Mouse (Mus musculus): ENCODE data around the gene Cacna1s.

Gene Cacna1s

DNA sequence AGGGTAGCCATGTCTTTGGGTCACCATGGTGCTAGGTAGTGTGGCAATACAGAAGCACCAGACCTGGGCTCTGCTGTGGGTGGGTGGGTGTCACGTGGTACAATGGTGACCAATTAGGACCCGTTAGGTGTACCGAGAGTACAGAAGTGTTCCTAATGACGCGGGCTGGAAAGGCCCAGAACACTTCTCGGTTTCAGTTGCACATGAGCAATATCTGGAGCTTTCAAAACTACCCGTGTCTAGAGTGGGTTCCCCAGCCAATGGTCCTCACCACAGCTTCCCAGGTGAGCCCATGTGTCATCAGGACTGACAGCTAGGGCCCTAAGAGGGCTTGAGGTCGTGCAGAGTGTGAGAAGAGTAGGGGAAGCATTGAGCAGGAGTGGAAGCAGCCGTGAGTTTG, 64.5 kb downstream of the Cacna1s start:
- in situ Hi-C loops (cut with MboI, MseI): loop anchor here (5.0 kb wide), 1 partner anchor 55 kb away; no protein-coding TSS in a partner anchor

DNA sequence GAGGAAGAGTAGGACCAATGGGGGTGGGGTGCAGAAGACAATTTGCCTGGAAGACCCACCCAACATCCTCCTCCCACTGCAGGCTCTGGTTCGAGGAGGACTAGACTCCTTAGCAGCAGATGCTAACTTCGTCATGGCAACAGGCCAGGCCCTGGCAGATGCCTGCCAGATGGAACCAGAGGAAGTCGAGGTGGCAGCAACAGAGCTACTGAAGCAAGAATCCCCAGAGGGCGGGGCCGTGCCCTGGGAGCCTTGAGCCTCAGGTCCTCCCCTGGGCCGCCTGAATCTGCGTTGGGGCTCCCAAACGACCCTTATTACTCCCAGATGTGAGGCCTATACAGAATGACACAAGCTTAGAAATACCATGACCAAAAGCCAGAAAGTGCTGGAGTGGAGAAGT, 66.3 kb downstream of the Cacna1s start:
- in situ Hi-C loops (cut with MboI, MseI): loop anchor here (5.0 kb wide), 1 partner anchor 53 kb away; no protein-coding TSS in a partner anchor

GRCm38 (mm10) chr1:136119571-136120262, 67.2 kb downstream of the Cacna1s start:
- in situ Hi-C loops (cut with MboI, MseI): loop anchor here (5.0 kb wide), 1 partner anchor 53 kb away; no protein-coding TSS in a partner anchor

DNA sequence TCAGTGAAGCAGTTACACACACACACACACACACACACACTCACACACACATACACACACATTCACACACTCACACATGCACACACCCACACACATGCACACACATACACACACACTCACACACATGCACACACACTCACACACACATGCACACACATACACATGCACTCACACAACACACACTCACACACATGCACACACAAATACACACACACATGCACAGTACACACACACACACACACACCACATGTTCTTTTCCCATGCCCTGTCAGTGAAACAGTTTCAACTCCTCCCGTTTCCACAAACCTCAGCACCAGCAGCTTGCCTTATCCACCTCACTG, 67.7 kb downstream of the Cacna1s start:
- in situ Hi-C loops (cut with MboI, MseI): no loop called here

GRCm38 (mm10) chr1:136120785-136121184, 68.2 kb downstream of the Cacna1s start:
- in situ Hi-C loops (cut with MboI, MseI): no loop called here

DNA sequence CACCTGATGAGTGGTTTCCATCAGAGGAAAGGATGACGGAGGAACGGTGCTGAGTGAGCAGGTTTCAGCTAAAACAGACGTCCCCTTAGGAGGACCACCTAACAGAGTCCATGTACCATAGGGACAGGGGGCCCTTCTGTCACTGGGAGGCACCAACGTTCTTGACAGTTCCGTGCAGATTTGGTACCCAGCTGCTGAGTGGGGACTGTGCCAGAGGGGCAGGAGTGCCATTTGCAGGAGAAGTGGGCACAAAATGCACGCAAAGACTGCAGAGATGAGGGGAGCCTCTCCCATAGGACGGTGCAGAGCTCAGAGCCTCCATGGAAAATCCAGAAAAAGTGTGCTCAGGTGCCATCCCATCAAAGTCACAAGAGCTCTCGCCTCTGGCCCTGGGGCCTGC, 69.5 kb downstream of the Cacna1s start:
- in situ Hi-C loops (cut with MboI, MseI): no loop called here

- in situ Hi-C loops (cut with MboI, MseI): loop anchor here (25.0 kb wide), 2 partner anchors 561 to 2011 kb away; no protein-coding TSS in a partner anchor
Observed at GRCm38 (mm10) chr1:136126159-136126765, 73.7 kb downstream of the Cacna1s start.

DNA sequence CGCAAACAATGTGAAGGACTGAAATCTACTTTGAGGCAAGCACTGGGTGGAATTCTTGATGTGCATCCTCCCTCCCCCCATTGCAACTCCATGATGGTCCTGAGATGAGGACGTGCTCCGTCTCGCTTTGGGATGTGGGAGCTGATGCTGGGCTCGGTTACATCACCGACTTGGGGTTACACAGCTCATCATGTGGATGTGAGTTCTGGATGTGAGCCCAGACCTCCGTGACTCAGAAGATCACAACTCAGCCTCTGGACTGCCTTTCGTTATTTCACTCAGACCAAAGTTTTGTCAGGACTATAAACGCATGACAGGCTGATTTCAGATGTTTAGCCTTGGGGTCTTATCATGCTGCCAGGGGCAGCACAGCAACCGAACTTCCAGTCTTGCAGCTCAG, 74.3 kb downstream of the Cacna1s start:
- in situ Hi-C loops (cut with MboI, MseI): loop anchor here (25.0 kb wide), 2 partner anchors 560 to 2010 kb away; no protein-coding TSS in a partner anchor

- in situ Hi-C loops (cut with MboI, MseI): loop anchor here (25.0 kb wide), 2 partner anchors 559 to 2009 kb away; no protein-coding TSS in a partner anchor
Observed at GRCm38 (mm10) chr1:136127856-136128255, 75.3 kb downstream of the Cacna1s start.

DNA sequence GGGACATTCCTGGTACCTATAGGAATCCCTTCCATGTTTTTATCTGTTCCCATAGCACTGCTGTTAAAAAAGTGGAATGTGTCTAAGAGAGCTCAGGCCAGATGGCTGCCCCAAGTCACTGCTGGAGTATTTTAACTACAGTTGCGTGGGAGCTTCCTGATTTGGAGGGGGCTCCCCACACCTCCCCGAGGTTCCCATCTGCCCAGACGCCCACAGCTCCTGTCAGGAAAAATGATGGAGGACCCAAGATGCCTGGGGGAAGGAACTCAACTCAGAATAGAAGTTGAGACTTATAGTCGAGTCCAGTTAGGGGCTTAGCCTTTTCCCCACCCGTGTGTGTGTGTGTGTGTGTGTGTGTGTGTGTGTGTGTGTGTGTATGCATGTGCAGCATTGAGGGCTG, 75.9 kb downstream of the Cacna1s start:
- in situ Hi-C loops (cut with MboI, MseI): loop anchor here (25.0 kb wide), 2 partner anchors 559 to 2009 kb away; no protein-coding TSS in a partner anchor

DNA sequence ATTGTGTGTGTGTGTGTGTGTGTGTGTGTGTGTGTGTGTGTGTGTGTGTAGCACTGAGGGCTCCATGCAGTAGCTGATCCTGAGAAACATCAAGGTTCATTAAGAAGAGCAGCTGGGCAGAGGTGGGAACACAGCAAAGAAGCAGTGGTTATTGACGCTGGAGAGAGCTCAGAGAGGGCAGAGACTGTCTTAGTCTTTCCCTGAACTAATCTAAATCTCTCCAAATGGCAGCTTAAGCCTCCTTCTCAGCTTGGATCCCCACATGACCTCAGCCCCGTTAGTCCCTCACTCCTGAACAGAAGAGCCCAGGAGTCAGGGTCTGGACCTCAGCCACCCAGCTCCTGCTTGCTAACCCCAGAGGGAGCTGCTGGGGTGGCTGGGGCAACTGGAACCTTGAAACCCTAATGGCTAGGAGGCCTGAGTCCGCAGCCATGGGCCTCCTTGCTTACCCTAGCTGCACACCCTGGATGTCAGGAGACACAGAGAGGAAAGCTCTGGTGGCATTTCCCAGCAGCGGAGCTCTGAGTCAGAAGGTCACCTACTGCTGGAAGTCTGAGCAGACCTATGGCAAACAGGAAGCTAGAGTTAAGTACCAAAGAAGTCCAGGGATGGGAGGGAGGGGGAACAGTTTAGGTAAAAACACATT, 76.5 kb downstream of the Cacna1s start:
- in situ Hi-C loops (cut with MboI, MseI): loop anchor here (25.0 kb wide), 2 partner anchors 558 to 2008 kb away; no protein-coding TSS in a partner anchor

GRCm38 (mm10) chr1:136130107-136130506, 77.6 kb downstream of the Cacna1s start:
- in situ Hi-C loops (cut with MboI, MseI): loop anchor here (25.0 kb wide), 2 partner anchors 557 to 2007 kb away; no protein-coding TSS in a partner anchor

DNA sequence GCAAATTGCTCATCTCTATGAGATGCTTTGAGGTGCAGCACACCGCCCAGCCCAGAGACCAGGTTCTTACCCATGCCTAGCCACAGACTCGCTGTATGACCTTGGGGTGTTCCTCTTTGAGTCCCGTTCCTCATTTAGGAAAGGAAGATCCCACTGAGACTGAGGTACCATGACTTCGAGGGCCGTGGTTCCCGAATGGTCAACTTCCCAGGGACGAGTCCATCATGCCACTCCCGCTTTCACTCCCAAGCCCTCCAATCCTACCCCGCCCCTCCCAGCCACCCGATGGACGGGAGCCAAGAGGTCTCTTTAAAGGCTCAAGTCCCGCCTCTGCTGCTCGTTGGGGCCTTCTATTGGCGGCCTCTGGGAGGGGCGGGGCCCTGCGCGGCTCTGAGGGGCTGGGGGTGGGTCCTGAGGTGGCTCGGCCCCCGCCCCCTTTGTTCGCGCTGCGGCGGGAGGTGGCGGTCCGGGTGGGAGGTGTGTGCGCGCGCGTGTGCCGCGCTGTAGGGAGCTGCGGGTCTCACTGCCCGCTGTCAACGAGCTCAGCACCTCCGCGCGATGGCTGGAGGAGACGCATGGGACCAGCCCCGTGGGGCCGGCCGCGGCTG, 78.5 kb downstream of the Cacna1s start, which contains the start of gene Kif21b:
TSS of gene Kif21b (plus strand) at position 439 of the 608 bp plus-strand sequence.
- in situ Hi-C loops (cut with MboI, MseI): loop anchor here (25.0 kb wide), 2 partner anchors 556 to 2006 kb away; no protein-coding TSS in a partner anchor

DNA sequence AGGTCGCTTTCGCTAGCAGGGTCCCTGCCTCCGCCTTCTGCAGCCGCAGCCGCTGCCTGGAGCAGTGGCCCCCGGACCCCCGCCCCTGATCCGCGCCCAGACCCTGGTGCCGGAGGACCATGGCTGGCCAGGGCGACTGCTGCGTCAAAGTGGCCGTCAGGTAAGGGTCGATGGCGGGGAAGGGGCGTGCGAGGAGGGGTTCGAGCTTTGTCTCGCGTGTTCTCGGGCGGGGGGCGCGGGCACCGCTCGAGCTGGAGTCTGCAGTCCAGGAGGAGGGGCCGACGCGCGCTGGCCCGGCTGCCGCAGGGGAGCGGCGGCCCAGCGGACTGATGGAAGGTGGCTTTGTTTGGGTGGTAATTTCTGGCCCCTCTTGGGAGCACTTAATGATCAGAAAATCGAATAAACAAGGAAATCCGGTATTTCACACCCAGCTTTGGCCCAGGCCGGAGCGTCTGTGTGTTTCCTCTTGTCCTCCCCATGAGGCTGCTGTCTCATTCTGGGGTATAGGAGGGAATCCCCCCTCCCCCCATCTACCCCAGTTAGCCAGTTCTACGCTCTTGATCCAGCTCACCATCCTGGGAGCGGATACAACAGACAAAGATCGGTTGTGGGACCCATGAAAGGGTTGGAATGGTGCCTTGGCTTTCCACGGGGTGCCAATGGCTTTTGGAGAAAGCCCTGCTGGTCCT, 79.2 kb downstream of the Cacna1s start:
- in situ Hi-C loops (cut with MboI, MseI): loop anchor here (25.0 kb wide), 2 partner anchors 556 to 2006 kb away; no protein-coding TSS in a partner anchor

- in situ Hi-C loops (cut with MboI, MseI): loop anchor here (25.0 kb wide), 2 partner anchors 555 to 2005 kb away; no protein-coding TSS in a partner anchor
Observed at GRCm38 (mm10) chr1:136132386-136133201, 80.0 kb downstream of the Cacna1s start.

- in situ Hi-C loops (cut with MboI, MseI): loop anchor here (25.0 kb wide), 2 partner anchors 554 to 2004 kb away; no protein-coding TSS in a partner anchor
Observed at GRCm38 (mm10) chr1:136133570-136134240, 81.2 kb downstream of the Cacna1s start.

- in situ Hi-C loops (cut with MboI, MseI): loop anchor here (25.0 kb wide), 2 partner anchors 553 to 2003 kb away; no protein-coding TSS in a partner anchor
Observed at GRCm38 (mm10) chr1:136134547-136134946, 82.0 kb downstream of the Cacna1s start.

DNA sequence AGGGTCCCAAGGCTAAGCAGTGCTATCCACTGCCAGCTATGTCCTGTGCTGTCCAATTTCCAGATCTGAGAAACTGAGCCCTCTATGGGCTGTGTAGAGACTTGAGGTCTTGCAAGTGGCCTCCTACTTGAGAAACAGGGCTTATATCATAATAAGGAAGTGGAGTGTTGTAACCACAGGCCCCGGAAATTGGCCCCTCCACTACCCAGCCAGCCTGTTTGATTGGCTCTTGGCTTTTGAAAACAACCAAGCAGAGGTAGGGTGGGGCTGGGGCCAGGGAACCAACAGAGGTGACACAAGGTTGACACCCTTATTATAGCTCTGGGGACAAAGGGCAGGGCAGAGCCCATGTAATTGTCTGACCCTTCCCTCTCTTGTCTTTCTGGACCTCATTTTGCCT, 82.5 kb downstream of the Cacna1s start:
- in situ Hi-C loops (cut with MboI, MseI): loop anchor here (25.0 kb wide), 2 partner anchors 552 to 2002 kb away; no protein-coding TSS in a partner anchor

Data from T-helper 1 cell (primary cell).